Mouse (Mus musculus): ENCODE measurements around the gene Ak5. TPM values are rescaled to one million over a fixed set of nuclear protein-coding genes. Genes with fewer than 3 reads are reported as not detected.

Gene Ak5
- total RNA-seq, 1 experiment from 2014 or later = not detected

GRCm38 (mm10) chr3:152507900-152508299, 160.3 kb downstream of the Ak5 start:
- no peak for ATAC-seq (replicated peaks in 1 of 2; ENCODE audit: insufficient read depth in 1 of 2, low FRiP score in 2 of 2, low TSS enrichment in 1 of 2, low read depth in 1 of 2, poor library complexity in 2 of 2, severe bottlenecking in 2 of 2)

GRCm38 (mm10) chr3:152498968-152499696, 169.0 kb downstream of the Ak5 start:
- 0 out of 4 replicates have a peak, but pooled peaks of 1 of the 2 experiments have one; percentile 12 for ATAC-seq (replicated peaks in 1 of 2; ENCODE audit: insufficient read depth in 1 of 2, low FRiP score in 2 of 2, low TSS enrichment in 1 of 2, low read depth in 1 of 2, poor library complexity in 2 of 2, severe bottlenecking in 2 of 2)

- no peak for ATAC-seq (replicated peaks in 1 of 2; ENCODE audit: insufficient read depth in 1 of 2, low FRiP score in 2 of 2, low TSS enrichment in 1 of 2, low read depth in 1 of 2, poor library complexity in 2 of 2, severe bottlenecking in 2 of 2)
Observed at GRCm38 (mm10) chr3:152497842-152498241, 170.3 kb downstream of the Ak5 start.

GRCm38 (mm10) chr3:152497084-152497483, 171.1 kb downstream of the Ak5 start:
- ATAC-seq (replicated peaks in 1 of 2; ENCODE audit: insufficient read depth in 1 of 2, low FRiP score in 2 of 2, low TSS enrichment in 1 of 2, low read depth in 1 of 2, poor library complexity in 2 of 2, severe bottlenecking in 2 of 2) = no peak

GRCm38 (mm10) chr3:152495415-152495898, 172.7 kb downstream of the Ak5 start:
- ATAC-seq (replicated peaks in 1 of 2; ENCODE audit: insufficient read depth in 1 of 2, low FRiP score in 2 of 2, low TSS enrichment in 1 of 2, low read depth in 1 of 2, poor library complexity in 2 of 2, severe bottlenecking in 2 of 2) = no peak

- no peak for ATAC-seq (replicated peaks in 1 of 2; ENCODE audit: insufficient read depth in 1 of 2, low FRiP score in 2 of 2, low TSS enrichment in 1 of 2, low read depth in 1 of 2, poor library complexity in 2 of 2, severe bottlenecking in 2 of 2)
Observed at GRCm38 (mm10) chr3:152494667-152495360, 173.3 kb downstream of the Ak5 start.

GRCm38 (mm10) chr3:152493813-152494212, 174.3 kb downstream of the Ak5 start:
- ATAC-seq (replicated peaks in 1 of 2; ENCODE audit: insufficient read depth in 1 of 2, low FRiP score in 2 of 2, low TSS enrichment in 1 of 2, low read depth in 1 of 2, poor library complexity in 2 of 2, severe bottlenecking in 2 of 2) = no peak

GRCm38 (mm10) chr3:152492241-152492640, 175.9 kb downstream of the Ak5 start:
- ATAC-seq (replicated peaks in 1 of 2; ENCODE audit: insufficient read depth in 1 of 2, low FRiP score in 2 of 2, low TSS enrichment in 1 of 2, low read depth in 1 of 2, poor library complexity in 2 of 2, severe bottlenecking in 2 of 2) = no peak

- ATAC-seq (replicated peaks in 1 of 2; ENCODE audit: insufficient read depth in 1 of 2, low FRiP score in 2 of 2, low TSS enrichment in 1 of 2, low read depth in 1 of 2, poor library complexity in 2 of 2, severe bottlenecking in 2 of 2) = no peak
Observed at GRCm38 (mm10) chr3:152490423-152490822, 177.7 kb downstream of the Ak5 start.

- no peak for ATAC-seq (replicated peaks in 1 of 2; ENCODE audit: insufficient read depth in 1 of 2, low FRiP score in 2 of 2, low TSS enrichment in 1 of 2, low read depth in 1 of 2, poor library complexity in 2 of 2, severe bottlenecking in 2 of 2)
Observed at GRCm38 (mm10) chr3:152488964-152489363, 179.2 kb downstream of the Ak5 start.

- no peak for ATAC-seq (replicated peaks in 1 of 2; ENCODE audit: insufficient read depth in 1 of 2, low FRiP score in 2 of 2, low TSS enrichment in 1 of 2, low read depth in 1 of 2, poor library complexity in 2 of 2, severe bottlenecking in 2 of 2)
Observed at GRCm38 (mm10) chr3:152484206-152484605, 184.0 kb downstream of the Ak5 start.

GRCm38 (mm10) chr3:152483800-152484199, 184.4 kb downstream of the Ak5 start:
- no peak for ATAC-seq (replicated peaks in 1 of 2; ENCODE audit: insufficient read depth in 1 of 2, low FRiP score in 2 of 2, low TSS enrichment in 1 of 2, low read depth in 1 of 2, poor library complexity in 2 of 2, severe bottlenecking in 2 of 2)

GRCm38 (mm10) chr3:152482182-152482581, 186.0 kb downstream of the Ak5 start:
- no peak for ATAC-seq (replicated peaks in 1 of 2; ENCODE audit: insufficient read depth in 1 of 2, low FRiP score in 2 of 2, low TSS enrichment in 1 of 2, low read depth in 1 of 2, poor library complexity in 2 of 2, severe bottlenecking in 2 of 2)

- no peak for ATAC-seq (replicated peaks in 1 of 2; ENCODE audit: insufficient read depth in 1 of 2, low FRiP score in 2 of 2, low TSS enrichment in 1 of 2, low read depth in 1 of 2, poor library complexity in 2 of 2, severe bottlenecking in 2 of 2)
Observed at GRCm38 (mm10) chr3:152480336-152480735, 187.8 kb downstream of the Ak5 start.

- peak; percentile 38 to 65 for ATAC-seq (replicated peaks in 1 of 2; ENCODE audit: insufficient read depth in 1 of 2, low FRiP score in 2 of 2, low TSS enrichment in 1 of 2, low read depth in 1 of 2, poor library complexity in 2 of 2, severe bottlenecking in 2 of 2)
Observed at GRCm38 (mm10) chr3:152478599-152479435, 189.3 kb downstream of the Ak5 start.

GRCm38 (mm10) chr3:152477796-152478527, 190.2 kb downstream of the Ak5 start:
- ATAC-seq (replicated peaks in 1 of 2; ENCODE audit: insufficient read depth in 1 of 2, low FRiP score in 2 of 2, low TSS enrichment in 1 of 2, low read depth in 1 of 2, poor library complexity in 2 of 2, severe bottlenecking in 2 of 2) = peak; percentile 75 to 87

- no peak for ATAC-seq (replicated peaks in 1 of 2; ENCODE audit: insufficient read depth in 1 of 2, low FRiP score in 2 of 2, low TSS enrichment in 1 of 2, low read depth in 1 of 2, poor library complexity in 2 of 2, severe bottlenecking in 2 of 2)
Observed at GRCm38 (mm10) chr3:152475894-152476293, 192.3 kb downstream of the Ak5 start.
